Mouse (Mus musculus) right cerebral cortex, postnatal 4 days (tissue): ENCODE measurements around the gene Psmg3.
A peak's percentile ranks its signal among the peaks of the same experiment; 100 is the strongest.

Experiments
- DNase-seq: peaks from one replicate; pipeline ENCODE4 v3.0.0-alpha.2; 2022

The Psmg3 gene

GRCm38 (mm10) chr5:139813963-139814381 lies 12.7 kb downstream of the Psmg3 start:
- DNase-seq = no peak

GRCm38 (mm10) chr5:139813126-139813490 lies 13.6 kb downstream of the Psmg3 start:
- DNase-seq = no peak

GRCm38 (mm10) chr5:139812398-139813125 lies 14.1 kb downstream of the Psmg3 start:
- no peak for DNase-seq

- no peak for DNase-seq
Measured at GRCm38 (mm10) chr5:139811677-139812397, 14.8 kb downstream of the Psmg3 start.

- DNase-seq = no peak
Measured at GRCm38 (mm10) chr5:139809397-139809796, 17.3 kb downstream of the Psmg3 start.

GRCm38 (mm10) chr5:139805924-139806323 lies 20.8 kb downstream of the Psmg3 start:
- DNase-seq = no peak

GRCm38 (mm10) chr5:139804573-139805111 lies 22.0 kb downstream of the Psmg3 start:
- DNase-seq = no peak

GRCm38 (mm10) chr5:139804107-139804551 lies 22.6 kb downstream of the Psmg3 start:
- DNase-seq = no peak

GRCm38 (mm10) chr5:139803601-139804102 lies 23.0 kb downstream of the Psmg3 start:
- peak; percentile 52 for DNase-seq

GRCm38 (mm10) chr5:139803165-139803564 lies 23.5 kb downstream of the Psmg3 start:
- DNase-seq = no peak

GRCm38 (mm10) chr5:139801880-139802279 lies 24.8 kb downstream of the Psmg3 start:
- no peak for DNase-seq

- DNase-seq = no peak
Measured at GRCm38 (mm10) chr5:139801231-139801630, 25.5 kb downstream of the Psmg3 start.

GRCm38 (mm10) chr5:139799801-139800590 lies 26.7 kb downstream of the Psmg3 start:
- DNase-seq = no peak

- DNase-seq = no peak
Measured at GRCm38 (mm10) chr5:139799041-139799440, 27.6 kb downstream of the Psmg3 start.

- no peak for DNase-seq
Measured at GRCm38 (mm10) chr5:139798168-139798900, 28.4 kb downstream of the Psmg3 start.

GRCm38 (mm10) chr5:139797473-139798167 lies 29.1 kb downstream of the Psmg3 start:
- peak; percentile 90 for DNase-seq

GRCm38 (mm10) chr5:139796900-139797299 lies 29.8 kb downstream of the Psmg3 start:
- DNase-seq = peak; percentile 32

- DNase-seq = no peak
Measured at GRCm38 (mm10) chr5:139796001-139796620, 30.6 kb downstream of the Psmg3 start.

- DNase-seq = no peak
Measured at GRCm38 (mm10) chr5:139794938-139795337, 31.7 kb downstream of the Psmg3 start.

GRCm38 (mm10) chr5:139794137-139794536 lies 32.5 kb downstream of the Psmg3 start:
- no peak for DNase-seq
